Mouse (Mus musculus) thymus, adult 2 months (tissue): ENCODE data around the gene Svs1.

Source experiments
- CTCF ChIP-seq: fragments of 200-500 bp; IDR thresholded peaks from 2 replicates; pipeline ENCODE4 v1.5.1; 2012; ENCODE audit warnings: mild to moderate bottlenecking, control low read depth, low read length, moderate library complexity, borderline replicate concordance; ENCODE audit not compliant: control insufficient read depth, poor library complexity, insufficient read depth; ENCODE audit errors: extremely low read depth
- POLR2A ChIP-seq: fragments of 200-500 bp; IDR thresholded peaks from 2 replicates; pipeline ENCODE4 v1.6.1; 2012; ENCODE audit warnings: mild to moderate bottlenecking, low read length, control low read depth, moderate library complexity; ENCODE audit not compliant: control insufficient read depth, poor library complexity, insufficient read depth; ENCODE audit errors: extremely low read depth

DNA sequence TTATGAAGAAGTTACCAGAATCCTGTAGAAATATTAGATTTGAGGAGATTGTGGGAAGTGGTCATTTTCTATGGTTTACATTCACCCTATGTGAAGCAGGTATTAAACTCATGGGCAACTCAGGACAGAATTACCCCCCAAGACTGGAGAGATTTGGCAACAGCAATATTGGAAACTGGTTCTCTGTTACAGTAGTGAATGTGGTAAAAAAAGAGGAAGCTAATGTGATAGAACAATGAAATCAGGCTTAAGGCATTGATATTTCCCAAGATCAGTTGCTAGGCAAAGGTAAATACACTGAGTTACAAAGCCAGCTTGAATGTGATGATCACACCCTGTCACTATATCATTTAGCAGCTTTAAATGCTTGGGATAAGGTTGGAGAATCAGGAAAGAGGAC lies 18.8 kb upstream of the Svs1 start:
- no peak for TF ChIP-seq POLR2A
- TF ChIP-seq CTCF, result no peak
